Mouse (Mus musculus) embryonic fibroblast, embryonic 13.5 days (primary cell): ENCODE measurements around the gene Gm42906.

ENCODE experiments used
- CTCF ChIP-seq: IDR thresholded peaks from 2 replicates; pipeline ENCODE4 v1.5.1; 2011; ENCODE audit warnings: mild to moderate bottlenecking, control low read depth, low read length, moderate library complexity, borderline replicate concordance; ENCODE audit not compliant: insufficient read depth
- POLR2A ChIP-seq: IDR thresholded peaks from 2 replicates; pipeline ENCODE4 v1.6.1; 2011; ENCODE audit warnings: low read depth, mild to moderate bottlenecking, control low read depth, low read length, moderate library complexity

DNA sequence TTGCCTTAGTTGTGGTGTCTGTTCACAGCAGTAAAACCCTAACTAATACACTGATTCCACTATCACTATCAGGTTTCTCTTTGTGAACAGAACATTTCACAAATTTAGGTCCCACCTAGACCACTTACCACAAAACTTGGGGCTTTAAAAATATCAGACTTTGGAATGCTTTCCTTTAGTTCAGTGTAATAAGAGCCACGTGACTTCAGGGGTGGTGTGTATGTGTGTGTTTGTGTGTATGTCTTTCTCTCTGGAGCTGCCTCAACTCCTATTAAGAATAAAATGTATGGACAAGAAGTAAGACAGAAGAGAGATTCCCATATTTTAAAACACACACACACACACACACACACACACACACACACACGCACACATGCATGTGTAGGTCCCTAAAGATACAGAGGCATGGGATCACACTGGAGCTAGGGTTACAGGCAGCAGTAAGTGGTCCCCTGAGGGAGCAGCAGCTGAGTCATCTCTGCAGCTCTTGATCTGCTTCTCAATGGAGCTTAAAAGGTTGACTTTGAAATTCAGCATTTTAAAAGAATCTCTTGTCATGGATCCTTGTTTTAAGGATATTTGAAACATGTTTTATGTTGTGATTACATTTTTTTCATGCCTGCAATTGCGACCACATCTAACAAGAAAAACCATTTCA, 64.5 kb downstream of the Gm42906 start:
- TF ChIP-seq CTCF (no peak), POLR2A (no peak)
